Mouse (Mus musculus): ENCODE data around the gene Snrnp35.

Snrnp35 gene

GRCm38 (mm10) chr5:124462297-124463025, 20.5 kb upstream of the Snrnp35 start:
- no peak for DNase-seq (ENCODE audit: low read depth, low spot score)

GRCm38 (mm10) chr5:124463462-124463861, 19.5 kb upstream of the Snrnp35 start:
- DNase-seq (ENCODE audit: low read depth, low spot score): no peak

- no peak for DNase-seq (ENCODE audit: low read depth, low spot score)
Observed at GRCm38 (mm10) chr5:124464905-124465304, 18.0 kb upstream of the Snrnp35 start.

- no peak for DNase-seq (ENCODE audit: low read depth, low spot score)
Observed at GRCm38 (mm10) chr5:124467766-124468165, 15.2 kb upstream of the Snrnp35 start.

- no peak for DNase-seq (ENCODE audit: low read depth, low spot score)
Observed at GRCm38 (mm10) chr5:124468365-124468764, 14.6 kb upstream of the Snrnp35 start.

GRCm38 (mm10) chr5:124469486-124469885, 13.4 kb upstream of the Snrnp35 start:
- DNase-seq (ENCODE audit: low read depth, low spot score): no peak

- DNase-seq (ENCODE audit: low read depth, low spot score): no peak
Observed at GRCm38 (mm10) chr5:124470591-124471171, 12.3 kb upstream of the Snrnp35 start.

- no peak for DNase-seq (ENCODE audit: low read depth, low spot score)
Observed at GRCm38 (mm10) chr5:124478873-124479204, 4.1 kb upstream of the Snrnp35 start.

- peak; percentile 73 for DNase-seq (ENCODE audit: low read depth, low spot score)
Observed at GRCm38 (mm10) chr5:124480119-124480518, 2.8 kb upstream of the Snrnp35 start.

- DNase-seq (ENCODE audit: low read depth, low spot score): no peak
Observed at GRCm38 (mm10) chr5:124481714-124482113, 1.2 kb upstream of the Snrnp35 start.

- no peak for DNase-seq (ENCODE audit: low read depth, low spot score)
Observed at GRCm38 (mm10) chr5:124482436-124482965, 433 bp upstream of the Snrnp35 start.

GRCm38 (mm10) chr5:124483655-124484396, 892 bp downstream of the Snrnp35 start:
- DNase-seq (ENCODE audit: low read depth, low spot score): no peak

- no peak for DNase-seq (ENCODE audit: low read depth, low spot score)
Observed at GRCm38 (mm10) chr5:124485654-124486053, 2.7 kb downstream of the Snrnp35 start.

GRCm38 (mm10) chr5:124488885-124489284, 6.0 kb downstream of the Snrnp35 start:
- DNase-seq (ENCODE audit: low read depth, low spot score): no peak

GRCm38 (mm10) chr5:124491732-124492131, 8.8 kb downstream of the Snrnp35 start:
- DNase-seq (ENCODE audit: low read depth, low spot score): no peak

GRCm38 (mm10) chr5:124492618-124493017, 9.7 kb downstream of the Snrnp35 start:
- no peak for DNase-seq (ENCODE audit: low read depth, low spot score)

GRCm38 (mm10) chr5:124493455-124493854, 10.5 kb downstream of the Snrnp35 start:
- no peak for DNase-seq (ENCODE audit: low read depth, low spot score)

GRCm38 (mm10) chr5:124495547-124495946, 12.6 kb downstream of the Snrnp35 start:
- DNase-seq (ENCODE audit: low read depth, low spot score): no peak

- DNase-seq (ENCODE audit: low read depth, low spot score): peak; percentile 83
Observed at GRCm38 (mm10) chr5:124496614-124497514, 13.9 kb downstream of the Snrnp35 start.

- no peak for DNase-seq (ENCODE audit: low read depth, low spot score)
Observed at GRCm38 (mm10) chr5:124498221-124498876, 15.4 kb downstream of the Snrnp35 start.

- no peak for DNase-seq (ENCODE audit: low read depth, low spot score)
Observed at GRCm38 (mm10) chr5:124499001-124499400, 16.1 kb downstream of the Snrnp35 start.

Measured in CD4-positive helper T cell, adult 2 months (primary cell).